Mouse (Mus musculus) layer of hippocampus, adult 18-20 months (tissue): ENCODE results near the gene Gm17409. TPM values are rescaled to one million over a fixed set of nuclear protein-coding genes. Genes with fewer than 3 reads are reported as not detected.

Experiments used
- total RNA-seq, 2 experiments: library from RNA; stranded (reverse); gene quantifications; 2 replicates each; pipeline ENCODE4 v1.2.3; 2021

Gene Gm17409
- total RNA-seq, 2 experiments from 2014 or later, result not detected

Other genes starting within 250 kb of the Gm17409 start
- gene Acvr1c, start 112.2 kb upstream of the Gm17409 start, total RNA-seq, result 10 to 100 TPM; 14.5 to 17.0 TPM
- 10 to 100 TPM; 43.3 to 45.7 TPM for gene Acvr1, start 97.0 kb downstream of the Gm17409 start, total RNA-seq
- gene Upp2, start 97.2 kb downstream of the Gm17409 start, total RNA-seq, result 10 to 100 TPM; 31.9 to 35.6 TPM